Mouse (Mus musculus): Measurements from ENCODE around the gene Prtn3. TPM values are rescaled to one million over a fixed set of nuclear protein-coding genes. Genes with fewer than 3 reads are reported as not detected.
"Not testable (repeated sequence)": the region's sequence is repeated elsewhere in the genome, so short reads cannot be mapped to it uniquely, and the experiment has no call there.

Gene Prtn3
- polyA plus RNA-seq, 1 experiment = 0.90 TPM

DNA sequence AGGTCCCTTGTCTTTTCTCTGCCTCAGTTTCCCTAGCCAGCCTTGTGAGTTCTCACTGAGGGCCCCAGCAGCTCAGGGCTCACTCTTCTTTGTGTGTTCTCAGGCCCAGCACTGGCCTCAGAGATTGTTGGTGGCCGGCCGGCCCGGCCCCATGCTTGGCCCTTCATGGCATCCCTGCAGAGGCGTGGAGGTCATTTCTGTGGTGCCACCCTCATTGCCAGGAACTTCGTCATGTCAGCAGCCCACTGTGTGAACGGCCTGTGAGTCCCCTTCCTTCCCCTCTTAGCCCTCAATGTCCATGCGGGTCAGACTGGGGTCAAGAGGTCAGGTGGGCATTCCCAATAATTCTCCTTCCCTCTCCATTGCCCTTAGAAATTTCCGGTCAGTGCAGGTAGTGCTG, 12.3 kb downstream of the Prtn3 start:
- no peak overlapping the region for H3K4me3 ChIP-seq (ENCODE audit: control insufficient read depth, low read depth, low read length)
- no peak for TF ChIP-seq CTCF (IDR thresholded peaks at IDR 0.05; ENCODE audit: control insufficient read depth, insufficient read depth, insufficient replicate concordance, low read depth, low read length)
- H3K27me3 ChIP-seq (ENCODE audit: control insufficient read depth, insufficient read depth, low read length) = no peaks in the 10 kb centered on the region
- peaks cover 11% of the 10 kb centered on the region for H3K4me1 ChIP-seq (ENCODE audit: control insufficient read depth, insufficient read depth, low read length)
- no peak overlapping the region for H3K27ac ChIP-seq (ENCODE audit: control insufficient read depth, insufficient read depth, low read depth, low read length)
- no peaks in the 10 kb centered on the region for H3K36me3 ChIP-seq (ENCODE audit: control insufficient read depth, insufficient read depth, low read length)

GRCm38 (mm10) chr10:79889386-79889785, 15.1 kb downstream of the Prtn3 start:
- Histone ChIP-seq H3K4me1 (ENCODE audit: control insufficient read depth, insufficient read depth, low read length) (no peaks in the 10 kb centered on the region), H3K27ac (ENCODE audit: control insufficient read depth, insufficient read depth, low read depth, low read length) (no peak overlapping the region), H3K4me3 (ENCODE audit: control insufficient read depth, low read depth, low read length) (no peak overlapping the region), H3K27me3 (ENCODE audit: control insufficient read depth, insufficient read depth, low read length) (no peaks in the 10 kb centered on the region), H3K36me3 (ENCODE audit: control insufficient read depth, insufficient read depth, low read length) (no peaks in the 10 kb centered on the region)
- TF ChIP-seq CTCF (IDR thresholded peaks at IDR 0.05; ENCODE audit: control insufficient read depth, insufficient read depth, insufficient replicate concordance, low read depth, low read length) (no peak), POLR2A (IDR thresholded peaks at IDR 0.05; ENCODE audit: control insufficient read depth, low read depth, low read length) (no peak)

DNA sequence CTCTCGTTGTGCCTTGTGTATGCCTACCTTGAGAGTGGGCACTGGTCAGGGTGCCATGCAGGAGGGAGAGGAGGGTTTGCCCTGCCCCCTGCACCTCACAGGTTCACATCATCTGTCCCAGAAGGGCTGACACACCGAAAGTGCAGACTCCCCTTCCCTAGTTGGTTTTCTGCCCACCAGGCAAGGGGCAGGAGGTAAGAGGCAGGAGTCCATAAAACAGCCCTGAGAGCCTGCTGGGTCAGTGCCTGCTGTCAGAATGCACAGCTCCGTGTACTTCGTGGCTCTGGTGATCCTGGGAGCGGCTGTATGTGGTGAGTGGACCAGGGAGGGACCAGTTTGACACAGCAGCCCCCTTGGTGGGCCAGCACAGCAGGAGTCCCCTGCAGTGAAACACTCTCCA, 16.4 kb downstream of the Prtn3 start, which contains the start of gene Cfd:
Gene Cfd, plus strand, starts transcription at position 184 of the 400 bp plus-strand sequence.
- no peak within 1 kb of the TSS for H3K27ac ChIP-seq (ENCODE audit: control insufficient read depth, insufficient read depth, low read depth, low read length)

GRCm38 (mm10) chr10:79892451-79893118, 18.3 kb downstream of the Prtn3 start:
- H3K4me3 ChIP-seq (ENCODE audit: control insufficient read depth, low read depth, low read length); H3K36me3 ChIP-seq (ENCODE audit: control insufficient read depth, insufficient read depth, low read length); H3K4me1 ChIP-seq (ENCODE audit: control insufficient read depth, insufficient read depth, low read length); H3K27ac ChIP-seq (ENCODE audit: control insufficient read depth, insufficient read depth, low read depth, low read length); H3K27me3 ChIP-seq (ENCODE audit: control insufficient read depth, insufficient read depth, low read length): not testable (repeated sequence)
- TF ChIP-seq CTCF (IDR thresholded peaks at IDR 0.05; ENCODE audit: control insufficient read depth, insufficient read depth, insufficient replicate concordance, low read depth, low read length) = peak; percentile 54; the same call in 1 of the 2 replicates

More for the DNA sequence above, 16.4 kb downstream of the Prtn3 start, which contains the start of gene Cfd:
- Histone ChIP-seq H3K4me3 (ENCODE audit: control insufficient read depth, low read depth, low read length) (no peak within 1 kb of the TSS), H3K36me3 (ENCODE audit: control insufficient read depth, insufficient read depth, low read length) (no peaks in the 10 kb centered on the region), H3K4me1 (ENCODE audit: control insufficient read depth, insufficient read depth, low read length) (no peaks in the 10 kb centered on the region), H3K27me3 (ENCODE audit: control insufficient read depth, insufficient read depth, low read length) (no peaks in the 10 kb centered on the region)
- no peak for TF ChIP-seq CTCF (IDR thresholded peaks at IDR 0.05; ENCODE audit: control insufficient read depth, insufficient read depth, insufficient replicate concordance, low read depth, low read length)

DNA sequence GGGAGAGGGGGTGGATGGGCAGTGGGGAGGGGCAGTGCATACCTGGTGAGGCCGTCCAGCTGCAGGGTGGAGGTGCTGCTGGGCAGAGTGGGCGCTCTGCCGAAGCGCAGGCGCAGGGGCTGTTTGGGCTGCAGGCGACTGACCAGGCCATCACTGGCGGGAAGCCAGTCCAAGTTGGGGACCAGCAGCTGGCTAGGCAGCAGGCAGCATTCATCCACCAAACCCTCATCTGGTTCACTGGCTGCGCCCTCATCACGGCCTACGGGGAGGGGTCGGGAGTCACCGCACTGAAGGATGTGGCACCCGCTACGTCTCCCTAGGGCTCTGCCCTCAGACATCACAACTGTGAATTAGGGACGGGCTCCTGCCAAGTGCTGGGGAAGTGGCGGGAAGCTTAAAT, 22.0 kb downstream of the Prtn3 start:
- H3K27me3 ChIP-seq (ENCODE audit: control insufficient read depth, insufficient read depth, low read length) = no peaks in the 10 kb centered on the region
- TF ChIP-seq POLR2A (IDR thresholded peaks at IDR 0.05; ENCODE audit: control insufficient read depth, low read depth, low read length) (no peak), CTCF (IDR thresholded peaks at IDR 0.05; ENCODE audit: control insufficient read depth, insufficient read depth, insufficient replicate concordance, low read depth, low read length) (no peak)
- H3K27ac ChIP-seq (ENCODE audit: control insufficient read depth, insufficient read depth, low read depth, low read length) = no peak overlapping the region
- H3K4me3 ChIP-seq (ENCODE audit: control insufficient read depth, low read depth, low read length) = no peak overlapping the region
- H3K36me3 ChIP-seq (ENCODE audit: control insufficient read depth, insufficient read depth, low read length) = no peaks in the 10 kb centered on the region
- no peaks in the 10 kb centered on the region for H3K4me1 ChIP-seq (ENCODE audit: control insufficient read depth, insufficient read depth, low read length)

DNA sequence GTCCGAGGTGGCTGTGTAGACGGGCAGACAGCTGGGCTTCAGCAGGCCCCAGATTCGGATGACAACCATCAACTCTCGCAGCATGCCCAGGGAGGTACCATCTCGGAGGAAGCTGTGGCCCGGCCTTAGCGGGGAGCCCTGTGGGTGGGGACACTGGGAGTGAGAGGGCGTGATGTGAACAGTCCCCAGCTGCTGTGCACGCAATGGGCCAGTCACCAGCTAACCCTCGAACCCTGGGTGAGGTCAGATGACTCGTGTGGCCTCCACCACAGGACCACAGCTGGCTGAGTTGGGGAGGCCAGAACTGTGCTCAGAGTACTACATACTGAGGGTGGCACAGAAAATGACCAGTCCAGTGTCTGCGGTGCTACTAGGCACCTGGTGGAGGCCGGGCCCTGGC, 22.5 kb downstream of the Prtn3 start:
- H3K36me3 ChIP-seq (ENCODE audit: control insufficient read depth, insufficient read depth, low read length) = no peaks in the 10 kb centered on the region
- no peak for TF ChIP-seq POLR2A (IDR thresholded peaks at IDR 0.05; ENCODE audit: control insufficient read depth, low read depth, low read length)
- no peak for TF ChIP-seq CTCF (IDR thresholded peaks at IDR 0.05; ENCODE audit: control insufficient read depth, insufficient read depth, insufficient replicate concordance, low read depth, low read length)
- H3K27me3 ChIP-seq (ENCODE audit: control insufficient read depth, insufficient read depth, low read length) = no peaks in the 10 kb centered on the region
- no peak overlapping the region for H3K4me3 ChIP-seq (ENCODE audit: control insufficient read depth, low read depth, low read length)
- H3K27ac ChIP-seq (ENCODE audit: control insufficient read depth, insufficient read depth, low read depth, low read length) = no peak overlapping the region
- H3K4me1 ChIP-seq (ENCODE audit: control insufficient read depth, insufficient read depth, low read length) = no peaks in the 10 kb centered on the region

GRCm38 (mm10) chr10:79897316-79898245, 23.3 kb downstream of the Prtn3 start:
- Histone ChIP-seq H3K4me3 (ENCODE audit: control insufficient read depth, low read depth, low read length) (no peak overlapping the region), H3K27me3 (ENCODE audit: control insufficient read depth, insufficient read depth, low read length) (no peaks in the 10 kb centered on the region)
- no peak for TF ChIP-seq POLR2A (IDR thresholded peaks at IDR 0.05; ENCODE audit: control insufficient read depth, low read depth, low read length)
- no peak for TF ChIP-seq CTCF (IDR thresholded peaks at IDR 0.05; ENCODE audit: control insufficient read depth, insufficient read depth, insufficient replicate concordance, low read depth, low read length)

More at GRCm38 (mm10) chr10:79897316-79898245, 23.3 kb downstream of the Prtn3 start:
- no peak overlapping the region for H3K27ac ChIP-seq (ENCODE audit: control insufficient read depth, insufficient read depth, low read depth, low read length)
- no peaks in the 10 kb centered on the region for H3K36me3 ChIP-seq (ENCODE audit: control insufficient read depth, insufficient read depth, low read length)
- H3K4me1 ChIP-seq (ENCODE audit: control insufficient read depth, insufficient read depth, low read length) = no peaks in the 10 kb centered on the region
